Mouse (Mus musculus): ENCODE measurements around the gene Amigo3.
A peak's percentile ranks its signal among the peaks of the same experiment; 100 is the strongest.

Amigo3 gene

DNA sequence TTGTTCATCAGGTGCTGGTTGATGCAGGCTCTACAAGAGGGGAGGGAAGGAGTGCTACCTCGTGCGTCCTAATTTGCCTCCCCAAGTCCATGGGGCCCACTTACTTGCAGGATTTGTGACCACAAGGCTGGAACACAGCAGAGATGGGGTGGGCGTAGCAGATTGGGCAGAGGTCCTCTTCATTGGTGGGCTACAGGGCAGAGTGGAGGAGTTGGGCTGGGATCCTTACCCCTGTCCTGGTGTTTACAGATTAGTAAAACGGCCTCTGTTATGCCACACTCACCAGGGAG lies 1.1 kb upstream of the Amigo3 start:
- no peak for DNase-seq (ENCODE audit: low read depth in 2 of 2, low spot score in 2 of 2)

DNA sequence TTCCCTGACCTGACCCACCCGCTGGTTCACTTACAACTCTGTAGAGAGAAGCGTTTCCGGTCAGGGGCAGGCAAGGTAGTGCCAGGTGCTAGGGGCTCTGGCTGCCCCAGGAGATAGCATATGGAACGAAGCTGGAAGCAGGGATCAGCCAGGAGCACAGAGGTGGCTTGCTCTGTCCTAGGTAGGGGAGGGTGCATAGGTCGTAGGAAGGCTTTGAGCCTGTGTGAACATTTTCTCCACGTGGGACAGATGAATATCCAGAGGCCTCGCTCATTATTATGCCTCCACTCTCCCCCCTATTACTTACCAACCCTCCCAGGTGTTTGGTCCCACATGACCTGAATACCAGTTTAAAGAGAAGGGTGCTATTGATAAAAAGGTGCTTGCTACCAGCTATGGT lies 548 bp upstream of the Amigo3 start:
- no peak for DNase-seq (ENCODE audit: low read depth in 2 of 2, low spot score in 2 of 2)

DNA sequence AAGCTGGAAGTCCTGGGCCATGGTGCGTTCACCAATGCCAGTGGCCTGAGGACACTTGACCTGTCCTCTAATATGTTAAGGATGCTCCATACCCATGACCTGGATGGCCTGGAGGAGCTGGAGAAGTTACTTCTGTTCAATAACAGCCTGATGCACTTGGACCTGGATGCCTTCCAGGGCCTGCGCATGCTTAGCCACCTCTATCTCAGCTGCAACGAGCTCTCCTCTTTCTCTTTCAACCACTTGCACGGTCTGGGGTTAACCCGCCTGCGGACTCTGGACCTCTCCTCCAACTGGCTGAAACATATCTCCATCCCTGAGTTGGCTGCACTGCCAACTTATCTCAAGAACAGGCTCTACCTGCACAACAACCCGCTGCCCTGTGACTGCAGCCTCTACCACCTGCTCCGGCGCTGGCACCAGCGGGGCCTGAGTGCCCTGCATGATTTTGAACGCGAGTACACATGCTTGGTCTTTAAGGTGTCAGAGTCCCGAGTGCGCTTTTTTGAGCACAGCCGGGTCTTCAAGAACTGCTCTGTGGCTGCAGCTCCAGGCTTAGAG lies 786 bp downstream of the Amigo3 start:
- no peak for DNase-seq (ENCODE audit: low read depth in 2 of 2, low spot score in 2 of 2)

DNA sequence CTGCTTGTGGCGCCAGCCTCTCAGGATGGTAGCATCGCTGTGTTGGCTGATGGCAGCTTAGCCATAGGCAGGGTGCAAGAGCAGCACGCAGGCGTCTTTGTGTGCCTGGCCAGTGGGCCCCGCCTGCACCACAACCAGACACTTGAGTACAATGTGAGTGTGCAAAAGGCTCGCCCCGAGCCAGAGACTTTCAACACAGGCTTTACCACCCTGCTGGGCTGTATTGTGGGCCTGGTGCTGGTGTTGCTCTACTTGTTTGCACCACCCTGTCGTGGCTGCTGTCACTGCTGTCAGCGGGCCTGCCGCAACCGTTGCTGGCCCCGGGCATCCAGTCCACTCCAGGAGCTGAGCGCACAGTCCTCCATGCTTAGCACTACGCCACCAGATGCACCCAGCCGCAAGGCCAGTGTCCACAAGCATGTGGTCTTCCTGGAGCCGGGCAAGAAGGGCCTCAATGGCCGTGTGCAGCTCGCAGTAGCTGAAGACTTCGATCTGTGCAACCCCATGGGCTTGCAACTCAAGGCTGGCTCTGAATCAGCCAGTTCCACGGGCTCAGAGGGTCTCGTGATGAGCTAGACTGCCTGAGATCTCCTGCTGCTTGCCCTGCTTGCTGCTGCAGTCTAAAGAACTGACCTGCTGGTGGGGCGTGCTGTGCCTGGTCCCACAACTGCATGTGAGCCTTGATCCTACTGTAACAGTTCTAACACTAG lies 1.5 kb downstream of the Amigo3 start:
- no peak for DNase-seq (ENCODE audit: low read depth in 2 of 2, low spot score in 2 of 2)

DNA sequence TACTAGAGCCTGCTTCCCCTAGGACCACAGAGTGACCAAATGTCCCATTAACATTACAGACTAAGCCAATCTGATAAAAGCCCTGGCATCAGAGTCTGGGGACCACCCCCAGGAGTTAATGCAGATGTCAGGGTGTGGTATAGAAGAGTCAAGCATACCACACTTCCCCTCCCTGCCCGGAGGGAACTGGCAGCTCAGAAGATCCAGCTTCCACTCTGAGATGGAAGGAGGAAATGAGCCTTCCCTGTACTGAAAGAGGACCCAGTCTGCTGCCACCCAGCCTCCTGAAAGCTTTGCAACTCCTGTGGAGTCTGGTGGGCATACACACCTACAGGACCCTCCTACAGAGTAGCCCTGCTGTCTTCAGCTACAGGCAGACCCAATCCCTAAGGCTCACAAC lies 2.1 kb downstream of the Amigo3 start:
- DNase-seq (ENCODE audit: low read depth in 2 of 2, low spot score in 2 of 2): no peak

DNA sequence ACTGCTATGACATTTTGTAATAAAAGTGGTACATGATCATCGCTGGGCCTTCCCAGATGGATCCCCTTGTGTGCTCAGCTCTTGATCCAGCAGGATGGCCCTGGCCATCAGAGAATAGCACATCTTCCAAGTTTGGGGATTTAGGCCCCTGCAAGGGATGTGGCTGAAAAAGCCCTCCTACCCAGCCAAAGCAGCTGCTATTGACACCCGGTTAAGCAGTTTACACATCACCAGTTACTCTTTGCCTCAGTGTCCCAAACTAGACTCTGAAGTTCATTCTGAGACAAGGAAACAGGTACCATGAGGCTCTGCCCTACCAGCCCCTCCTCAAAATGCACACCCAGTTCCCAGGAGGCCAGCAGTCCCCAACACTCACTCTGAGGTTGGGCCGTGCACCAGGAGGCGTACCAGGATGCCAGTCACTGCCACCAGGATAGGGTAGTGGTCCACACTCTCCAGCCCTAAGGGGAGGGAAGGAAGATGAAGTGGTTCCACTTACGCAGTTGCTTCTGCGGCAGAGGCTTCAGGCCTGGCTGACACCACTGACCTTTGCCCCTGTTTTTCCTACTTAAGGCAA lies 2.8 kb downstream of the Amigo3 start:
- no peak for DNase-seq (ENCODE audit: low read depth in 2 of 2, low spot score in 2 of 2)

DNA sequence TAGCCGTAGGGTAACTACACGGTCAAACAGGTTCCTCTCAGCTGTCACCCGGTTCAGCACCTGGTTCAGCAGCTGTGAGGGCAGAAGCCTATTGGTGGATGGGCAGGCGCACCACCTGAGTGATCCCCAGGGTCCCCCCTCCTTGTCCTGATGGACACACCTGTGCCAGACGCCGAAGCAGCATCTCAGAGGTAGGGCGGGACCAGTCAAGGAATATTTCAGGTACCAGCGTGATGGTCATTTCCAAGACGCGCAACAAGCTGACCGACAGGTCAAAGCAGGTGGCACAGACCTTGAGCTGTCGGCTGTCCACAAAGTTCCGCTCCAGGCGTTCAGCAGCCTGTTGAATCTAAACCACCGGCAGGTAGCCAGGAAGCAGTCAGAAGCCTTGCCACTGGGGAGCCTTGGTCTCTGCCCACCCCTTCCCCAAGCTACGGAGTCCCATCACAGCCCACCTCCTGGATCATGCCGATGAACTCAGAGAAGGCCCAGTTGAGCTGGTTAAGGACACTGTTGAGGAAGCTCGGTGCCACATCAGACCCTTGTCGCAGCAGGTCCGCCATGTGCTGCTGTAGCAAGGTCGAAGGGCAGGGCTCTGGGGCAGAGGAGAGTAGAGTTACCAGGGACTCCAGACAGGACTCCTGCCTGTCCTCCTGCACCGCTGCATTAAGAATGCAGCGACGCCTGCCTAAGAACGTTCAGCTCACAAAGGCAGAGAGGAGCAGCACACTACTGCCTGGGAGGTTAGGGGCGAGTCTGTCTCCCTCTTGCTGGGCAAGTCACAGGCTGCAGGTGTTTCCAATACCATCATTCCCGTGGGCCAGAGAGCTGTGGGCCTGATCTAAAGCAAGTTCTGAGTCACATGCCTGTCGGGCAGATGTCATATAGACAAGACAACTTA lies 3.7 kb downstream of the Amigo3 start:
- no peak for DNase-seq (ENCODE audit: low read depth in 2 of 2, low spot score in 2 of 2)

DNA sequence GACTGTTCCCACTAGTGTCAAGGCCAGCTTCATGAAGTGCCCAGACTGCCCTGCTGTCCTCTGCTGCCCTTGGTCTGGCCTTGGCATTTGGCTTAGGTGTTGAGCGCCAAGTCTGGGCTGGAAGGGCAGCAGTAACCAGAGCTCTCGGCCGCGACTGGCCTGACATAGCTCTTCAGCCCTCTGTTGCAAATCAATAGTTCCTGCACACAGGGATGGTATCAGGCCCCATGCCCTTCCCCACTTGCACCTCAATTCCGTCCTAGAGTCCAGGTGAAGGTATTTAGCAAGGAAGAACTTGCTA lies 4.3 kb downstream of the Amigo3 start:
- no peak for DNase-seq (ENCODE audit: low read depth in 2 of 2, low spot score in 2 of 2)

DNA sequence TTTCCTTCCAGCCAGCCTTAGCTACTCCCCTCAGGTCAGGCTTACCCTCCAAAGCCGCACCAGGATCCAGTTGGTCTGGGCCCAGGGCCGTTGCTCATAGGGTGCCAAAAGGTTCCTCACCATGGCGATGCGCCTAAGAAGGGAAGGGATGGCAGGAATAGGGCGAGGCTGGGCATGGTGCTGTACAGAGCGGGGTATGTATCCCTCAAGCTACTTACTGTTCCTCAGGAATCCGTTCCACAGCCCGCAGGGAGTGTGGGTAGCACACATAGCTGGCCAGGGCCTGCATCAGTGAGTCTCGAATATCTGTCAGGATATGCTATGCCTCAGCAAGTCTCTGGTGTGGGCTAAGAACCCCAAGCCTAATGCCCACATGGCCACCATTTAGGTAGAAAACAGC lies 5.3 kb downstream of the Amigo3 start:
- no peak for DNase-seq (ENCODE audit: low read depth in 2 of 2, low spot score in 2 of 2)

DNA sequence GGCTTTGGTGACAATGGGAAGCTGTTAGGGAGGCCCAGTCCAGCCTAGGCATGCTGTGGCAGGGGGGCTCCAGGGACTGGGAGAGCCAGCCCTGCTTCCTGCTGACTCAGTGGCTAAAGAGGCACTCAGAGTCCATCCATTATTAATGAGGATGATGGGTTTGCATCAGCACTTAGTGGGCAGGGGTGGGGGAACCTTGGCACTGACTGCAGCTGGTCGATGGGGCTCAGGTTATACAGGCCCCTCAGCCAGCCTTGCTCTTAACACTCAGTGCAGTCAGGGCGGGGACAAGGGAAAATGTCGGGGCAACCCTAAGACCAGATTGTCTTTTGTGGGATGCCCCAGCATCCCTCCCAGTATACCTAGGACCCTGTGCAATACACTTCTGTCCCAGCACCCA lies 9.2 kb downstream of the Amigo3 start:
- no peak for DNase-seq (ENCODE audit: low read depth in 2 of 2, low spot score in 2 of 2)

DNA sequence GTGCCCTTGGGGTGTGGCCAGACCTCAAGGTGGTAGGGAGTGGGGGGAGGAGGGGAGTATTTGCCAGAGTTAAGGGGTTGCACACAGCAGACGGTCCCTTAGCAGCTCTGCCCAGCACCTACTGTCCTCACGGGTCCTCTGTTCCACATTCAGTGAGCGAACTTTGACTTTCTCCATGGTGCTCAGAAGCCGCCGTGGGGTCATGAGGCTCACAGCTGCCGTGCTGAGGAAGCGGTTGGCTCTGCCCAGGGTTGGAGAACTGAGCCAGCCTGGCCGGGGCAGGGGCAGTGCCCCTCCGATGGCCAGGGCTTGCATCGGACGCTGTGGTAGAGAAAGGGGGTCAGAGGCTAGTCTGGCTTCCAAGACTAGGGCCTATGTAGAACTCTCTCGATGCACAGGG lies 10.4 kb downstream of the Amigo3 start:
- no peak for DNase-seq (ENCODE audit: low read depth in 2 of 2, low spot score in 2 of 2)

DNA sequence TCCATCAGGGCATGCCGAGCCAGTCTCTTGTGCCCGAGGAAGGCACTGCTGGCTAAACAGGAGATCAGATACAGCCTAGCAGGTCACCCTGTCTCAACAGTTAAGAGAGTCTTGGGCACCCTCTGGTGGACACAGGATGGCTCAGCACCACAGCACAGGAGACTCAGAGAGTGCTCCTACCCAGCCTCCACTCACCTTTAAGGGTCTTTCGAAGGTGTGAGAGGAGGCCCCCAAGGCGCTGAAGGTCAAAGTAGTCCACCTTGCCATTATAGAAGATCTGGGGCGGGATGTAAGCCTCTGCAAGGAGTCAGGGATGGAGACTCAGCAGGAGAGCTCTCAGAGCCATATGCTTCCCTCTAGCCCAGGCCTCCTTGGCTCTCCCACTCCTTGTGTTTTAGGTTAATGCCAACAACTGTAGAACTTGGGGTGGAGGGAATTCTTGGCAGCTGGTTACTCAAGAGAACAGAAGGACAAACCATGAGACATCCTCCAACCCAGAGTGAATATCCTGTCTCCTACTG lies 12.6 kb downstream of the Amigo3 start:
- DNase-seq (ENCODE audit: low read depth in 2 of 2, low spot score in 2 of 2): no peak

DNA sequence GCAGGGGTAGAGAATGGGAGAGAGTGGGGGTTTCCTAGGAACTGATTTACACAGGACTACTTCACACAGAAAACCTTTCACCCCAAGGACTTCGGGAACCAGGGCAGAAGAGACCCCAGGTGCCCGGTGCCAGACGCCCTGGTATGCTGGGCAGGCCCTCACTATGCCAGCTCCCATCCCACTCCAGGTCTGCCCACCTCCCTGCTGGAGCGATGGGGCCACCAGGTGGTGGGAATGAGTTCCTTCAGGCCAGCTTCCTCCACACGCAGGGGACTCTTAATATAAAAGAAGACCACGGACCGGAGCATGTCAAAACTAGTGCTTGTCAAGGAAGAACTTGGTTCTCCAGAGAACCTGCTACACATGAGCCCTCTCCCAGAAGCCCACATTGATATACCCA lies 14.2 kb downstream of the Amigo3 start:
- DNase-seq (ENCODE audit: low read depth in 2 of 2, low spot score in 2 of 2): no peak

DNA sequence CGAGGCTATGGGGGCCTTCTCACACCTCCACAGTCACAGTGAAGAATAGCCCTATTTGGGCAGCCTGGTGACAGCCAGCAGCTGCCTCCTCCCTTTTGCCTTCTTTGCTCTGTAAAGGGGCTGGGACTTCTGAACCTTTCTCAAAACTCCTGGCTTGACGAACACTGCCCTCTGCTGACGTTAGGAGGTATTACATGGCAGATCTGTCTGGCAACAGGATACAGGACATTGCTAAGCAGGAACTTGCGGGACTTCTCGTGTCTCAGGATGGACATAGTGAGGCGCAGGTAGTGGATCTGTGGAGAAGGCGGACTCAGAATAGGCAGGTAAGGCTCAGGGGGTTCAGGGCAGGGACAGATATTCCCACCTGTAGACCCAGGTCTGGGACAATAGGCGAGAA lies 14.9 kb downstream of the Amigo3 start:
- DNase-seq (ENCODE audit: low read depth in 2 of 2, low spot score in 2 of 2): peak; percentile 78 to 84

DNA sequence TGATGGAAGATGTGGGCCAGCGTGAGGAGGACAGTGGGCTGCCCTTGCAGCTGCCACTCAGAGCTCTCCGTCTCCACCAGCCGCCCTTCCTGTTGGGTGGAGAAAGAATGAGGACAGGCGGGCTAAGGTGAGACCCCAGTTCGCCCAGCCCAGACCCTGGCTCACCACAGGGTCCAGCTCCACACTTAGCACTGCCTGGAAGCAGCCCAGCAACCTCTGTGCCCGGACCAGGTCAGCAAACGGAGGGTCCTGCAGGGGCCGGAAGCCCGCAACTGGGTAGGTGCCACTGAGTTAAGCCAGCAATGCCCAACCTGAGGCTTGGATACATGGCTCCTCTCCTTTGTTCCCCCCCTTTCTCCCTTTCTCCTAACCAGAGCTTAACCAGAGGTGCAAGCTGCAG lies 16.0 kb downstream of the Amigo3 start:
- DNase-seq (ENCODE audit: low read depth in 2 of 2, low spot score in 2 of 2): no peak

DNA sequence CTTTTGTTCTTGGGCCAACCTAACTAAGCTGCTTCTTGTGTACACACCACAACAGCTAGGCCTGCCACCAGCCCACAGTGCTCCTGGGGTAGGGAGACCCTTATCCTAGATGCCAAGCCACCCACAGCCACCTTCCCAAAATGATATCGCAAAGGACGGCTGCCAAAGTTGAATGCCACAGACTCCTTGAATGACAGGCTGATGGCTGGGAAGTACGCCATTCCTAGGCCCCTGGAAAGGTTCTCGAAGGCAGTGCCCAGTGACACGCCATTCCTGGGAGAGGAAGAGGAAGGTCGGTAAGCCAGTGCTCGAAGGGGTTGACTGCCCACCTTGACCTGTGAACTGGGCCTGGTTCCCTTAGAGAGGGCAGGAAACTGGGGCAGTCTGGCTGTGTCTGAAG lies 16.6 kb downstream of the Amigo3 start:
- no peak for DNase-seq (ENCODE audit: low read depth in 2 of 2, low spot score in 2 of 2)

DNA sequence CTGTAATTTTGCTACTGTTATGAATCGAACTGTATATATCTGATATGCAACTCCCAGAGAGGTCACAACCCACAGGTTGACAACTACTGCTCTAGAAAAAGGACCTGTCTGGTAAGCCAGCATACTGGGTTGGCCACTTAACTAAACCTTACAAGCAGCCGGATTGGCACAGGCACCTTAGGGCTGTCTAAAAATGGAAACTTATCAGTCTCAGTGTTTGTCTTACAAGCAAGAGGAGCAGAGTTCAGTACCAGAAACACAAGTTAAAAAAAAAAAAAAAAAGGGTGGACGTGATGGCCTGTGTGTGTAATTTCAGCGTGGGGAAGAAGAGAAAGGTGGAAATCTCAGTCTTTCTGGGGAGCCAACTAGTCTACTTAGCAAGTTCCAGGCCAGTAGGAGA lies 18.8 kb downstream of the Amigo3 start:
- DNase-seq (ENCODE audit: low read depth in 2 of 2, low spot score in 2 of 2): no peak

DNA sequence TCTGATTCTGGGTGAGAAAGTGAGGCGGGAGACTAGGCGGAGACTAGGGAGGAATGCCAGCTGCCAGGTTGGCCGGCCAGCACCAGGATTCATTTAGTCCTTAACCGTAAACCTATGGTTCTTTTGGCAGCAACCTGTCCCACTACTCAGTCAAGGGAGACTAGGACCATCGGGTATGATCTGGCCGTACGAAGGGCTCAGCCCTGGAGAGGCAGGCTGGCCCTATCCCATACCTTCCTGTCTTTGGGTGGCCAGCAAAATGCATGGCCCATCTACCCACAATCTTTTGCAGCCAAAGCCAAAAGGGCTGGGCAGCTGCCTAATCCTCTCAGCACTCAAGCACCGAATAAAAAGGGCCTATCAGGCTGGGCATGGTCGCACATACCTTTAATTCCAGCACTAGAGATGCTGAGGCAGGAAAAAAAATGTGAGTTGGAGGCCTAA lies 19.5 kb downstream of the Amigo3 start:
- DNase-seq (ENCODE audit: low read depth in 2 of 2, low spot score in 2 of 2): no peak

DNA sequence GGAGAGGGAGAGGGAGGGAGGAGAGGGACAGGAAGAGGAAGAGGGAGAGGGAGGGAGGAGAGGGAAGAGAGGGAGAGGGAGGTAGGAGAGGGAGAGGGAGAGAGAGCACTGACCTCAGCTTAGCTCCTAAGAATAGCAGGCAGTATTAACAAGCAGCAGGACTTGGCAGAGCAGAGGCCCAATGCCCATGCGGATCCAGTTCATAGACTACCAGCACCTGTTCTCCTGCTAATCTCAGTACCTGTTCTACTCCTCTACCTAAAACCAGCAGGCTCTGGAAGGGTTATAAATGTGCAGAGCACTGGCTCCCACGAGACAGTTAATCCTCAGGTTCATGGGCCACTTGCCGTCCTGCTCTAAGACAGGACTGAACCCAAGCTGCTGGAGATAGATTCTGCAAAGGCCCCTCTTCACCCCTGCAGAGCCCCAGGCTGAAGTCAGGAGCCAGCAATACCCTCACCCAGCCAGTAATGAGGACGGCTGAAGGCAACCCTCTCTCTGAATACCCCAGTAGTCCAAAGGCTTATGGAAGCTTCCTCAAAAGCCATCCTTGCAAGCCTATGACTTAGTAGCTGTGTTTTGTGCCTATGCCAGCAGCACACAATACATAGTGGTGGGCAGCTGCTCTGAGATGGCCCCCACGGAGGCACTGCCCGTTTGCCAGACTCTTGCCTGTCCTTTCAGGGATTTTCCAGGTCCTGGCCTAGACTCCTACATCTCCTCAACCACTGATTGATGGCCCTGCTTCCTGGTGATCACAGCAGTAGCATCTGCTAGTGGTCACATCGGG lies 20.4 kb downstream of the Amigo3 start:
- DNase-seq (ENCODE audit: low read depth in 2 of 2, low spot score in 2 of 2): no peak

DNA sequence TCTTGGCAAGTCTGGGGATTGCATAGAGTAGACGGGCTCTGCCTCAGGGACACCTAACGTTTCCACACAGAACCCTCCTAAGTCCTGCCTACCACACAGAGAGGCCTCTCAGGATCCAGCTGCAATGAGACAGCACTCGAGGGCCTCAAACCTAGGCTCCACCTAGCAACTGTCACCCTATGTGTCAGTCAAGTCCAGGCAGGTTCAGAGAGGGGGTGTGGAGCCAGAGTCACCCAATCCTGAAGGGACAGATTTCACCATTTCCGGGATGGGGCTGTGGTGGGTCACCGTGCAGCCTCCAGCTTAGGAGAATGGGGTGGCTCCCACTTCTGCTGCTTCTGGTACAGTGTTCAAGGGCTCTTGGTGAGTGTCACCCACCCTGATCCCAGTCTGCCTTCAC lies 27.2 kb downstream of the Amigo3 start, which contains the start of gene Mst1:
TSS of gene Mst1 (plus strand) at position 269 of the 400 bp plus-strand sequence.
- no peak for DNase-seq (ENCODE audit: low read depth in 2 of 2, low spot score in 2 of 2)

DNA sequence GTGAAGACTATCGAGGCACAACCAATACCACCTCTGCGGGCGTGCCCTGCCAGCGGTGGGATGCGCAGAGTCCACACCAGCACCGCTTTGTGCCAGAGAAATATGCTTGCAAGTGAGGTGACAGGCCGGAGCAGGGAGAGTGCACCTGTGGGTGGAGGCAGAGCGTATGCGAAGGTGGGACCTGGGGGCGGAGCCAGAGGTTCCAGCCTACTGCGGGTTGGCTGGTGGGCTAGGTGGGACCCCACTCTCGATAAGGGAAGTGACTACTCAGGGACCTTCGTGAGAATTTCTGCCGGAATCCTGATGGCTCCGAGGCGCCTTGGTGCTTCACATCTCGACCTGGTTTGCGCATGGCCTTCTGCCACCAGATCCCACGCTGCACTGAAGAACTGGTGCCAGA lies 29.6 kb downstream of the Amigo3 start:
- DNase-seq (ENCODE audit: low read depth in 2 of 2, low spot score in 2 of 2): no peak
